Mouse (Mus musculus): Measurements from ENCODE around the gene Gpr108.

GRCm38 (mm10) chr17:57274686-57275085 lies 26.4 kb upstream of the Gpr108 start:
- TF ChIP-seq POLR2A (IDR thresholded peaks at IDR 0.05; ENCODE audit: borderline replicate concordance, insufficient read depth, low read length) (no peak), CTCF (IDR thresholded peaks at IDR 0.05; ENCODE audit: borderline replicate concordance, insufficient read depth, low read depth, low read length) (no peak)
